Mouse (Mus musculus) lung, postnatal 0 days (tissue): Measurements from ENCODE around the gene Dock3.

Experiments
- CTCF ChIP-seq: IDR thresholded peaks from 2 replicates; pipeline ENCODE4 v1.5.1; 2016; ENCODE audit warnings: antibody characterized with exemption, mild to moderate bottlenecking
- EP300 ChIP-seq: IDR thresholded peaks from 2 replicates; pipeline ENCODE4 v1.6.1; 2016; ENCODE audit warnings: antibody characterized with exemption, mild to moderate bottlenecking, control low read depth

GRCm38 (mm10) chr9:107246170-107246569 lies 14.5 kb upstream of the Dock3 start:
- TF ChIP-seq EP300 (no peak), CTCF (peak; percentile 65)
